Mouse (Mus musculus) erythroblast, embryonic 14.5 days (primary cell): Measurements from ENCODE around the gene Poc5.

Experiments used
- GATA1 ChIP-seq: IDR thresholded peaks from 2 replicates; pipeline ENCODE4 v1.6.1; 2012; ENCODE audit warnings: low read length, inconsistent platforms, mixed read lengths
- TAL1 ChIP-seq: IDR thresholded peaks from 3 replicates; pipeline ENCODE4 v1.6.1; 2012; ENCODE audit warnings: low read length, inconsistent platforms, mixed read lengths

- TF ChIP-seq GATA1 (no peak), TAL1 (no peak)
These were observed 18.9 kb downstream of the Poc5 start for GRCm38 (mm10) chr13:96407040-96407439.
